Mouse (Mus musculus) neural tube, embryonic 11.5 days (tissue): ENCODE measurements at regions not wholly inside any gene's neighbourhood (a gene's known extent, or its start where the extent isn't known, plus 50 kb on each side); places are given as distances from the start of the nearest gene placed in this dataset.

Experiments
- ATAC-seq: fragments of 200-750 bp; cut with Nextera tagmentation; 2 replicates; pipeline ENCODE4 v1.8.0; 2017; ENCODE audit warnings: moderate number of reproducible peaks, mild to moderate bottlenecking, moderate TSS enrichment, moderate library complexity; ENCODE audit not compliant: insufficient read depth, low FRiP score, low TSS enrichment
- DNase-seq: peaks from one replicate; pipeline ENCODE4 v3.0.0-alpha.2; 2015; ENCODE audit warnings: low spot score
- H3K27ac ChIP-seq: fragments of 300-500 bp; sonication (generic); 2 replicates; pipeline ENCODE4 v1.5.1; 2014; ENCODE audit warnings: low read depth, mild to moderate bottlenecking, low read length
- H3K27me3 ChIP-seq: fragments of 300-500 bp; sonication (generic); 2 replicates; pipeline ENCODE4 v1.6.1; 2014; ENCODE audit warnings: mild to moderate bottlenecking, low read length, mixed read lengths; ENCODE audit not compliant: control insufficient read depth, insufficient read depth
- H3K36me3 ChIP-seq: fragments of 300-500 bp; sonication (generic); 2 replicates; pipeline ENCODE4 v1.6.1; 2014; ENCODE audit warnings: mild to moderate bottlenecking, low read length, moderate library complexity, mixed read lengths; ENCODE audit not compliant: control insufficient read depth, insufficient read depth
- H3K4me1 ChIP-seq: fragments of 300-500 bp; sonication (generic); 2 replicates; pipeline ENCODE4 v1.6.1; 2014; ENCODE audit warnings: low read length, mixed read lengths; ENCODE audit not compliant: control insufficient read depth, insufficient read depth
- H3K4me2 ChIP-seq: fragments of 300-500 bp; sonication (generic); 2 replicates; pipeline ENCODE4 v1.6.1; 2014; ENCODE audit warnings: low read depth, mild to moderate bottlenecking, moderate library complexity
- H3K4me3 ChIP-seq: fragments of 300-500 bp; sonication (generic); 2 replicates; pipeline ENCODE4 v1.5.1; 2014; ENCODE audit warnings: low read depth, low read length
- H3K9ac ChIP-seq: fragments of 300-500 bp; sonication (generic); 2 replicates; pipeline ENCODE4 v1.6.1; 2014; ENCODE audit warnings: mild to moderate bottlenecking, low read length
- H3K9me3 ChIP-seq: fragments of 300-500 bp; sonication (generic); 2 replicates; pipeline ENCODE4 v1.6.1; 2016; ENCODE audit warnings: low read length; ENCODE audit not compliant: control insufficient read depth
- WGBS: fragments of 180-500 bp; shearing (Covaris S2); extraction: QIAGEN DNeasy Blood & Tissue Kit; methylation state at CpG from one replicate; pipeline ENCODE4 v1.1.7; 2014; 5-methylcytosine and 5-hydroxymethylcytosine counted together

- no peak for DNase-seq
- H3K27ac ChIP-seq, result no peak overlapping the region
- ATAC-seq, result no peak
- no peak overlapping the region for H3K4me3 ChIP-seq
- no peaks in the 10 kb centered on the region for H3K36me3 ChIP-seq
- H3K9ac ChIP-seq, result no peak overlapping the region
- H3K4me1 ChIP-seq, result no peaks in the 10 kb centered on the region
- no peaks in the 10 kb centered on the region for H3K27me3 ChIP-seq
- no peak overlapping the region for H3K4me2 ChIP-seq
- 50% methylated on average over 1 of the region's 1 CpGs for WGBS
- H3K9me3 ChIP-seq, result no peaks in the 10 kb centered on the region
Measured at GRCm38 (mm10) chr2:12758816-12759215, 165.0 kb upstream of the Pter start.

GRCm38 (mm10) chr2:12759931-12760330 is 163.9 kb upstream of the Pter start:
- ATAC-seq, result no peak
- Histone ChIP-seq H3K4me2 (no peak overlapping the region), H3K9ac (no peak overlapping the region), H3K4me1 (no peaks in the 10 kb centered on the region), H3K27me3 (no peaks in the 10 kb centered on the region), H3K4me3 (no peak overlapping the region), H3K36me3 (no peaks in the 10 kb centered on the region), H3K9me3 (no peaks in the 10 kb centered on the region), H3K27ac (no peak overlapping the region)
- no peak for DNase-seq
- WGBS, result 91% methylated on average over 3 of the region's 3 CpGs

- Histone ChIP-seq H3K36me3 (no peaks in the 10 kb centered on the region), H3K9me3 (no peaks in the 10 kb centered on the region), H3K27ac (no peak overlapping the region), H3K27me3 (no peaks in the 10 kb centered on the region), H3K9ac (no peak overlapping the region), H3K4me3 (no peak overlapping the region), H3K4me1 (no peaks in the 10 kb centered on the region), H3K4me2 (no peak overlapping the region)
- no peak for ATAC-seq
- 82% methylated on average over 3 of the region's 3 CpGs for WGBS
- DNase-seq, result no peak
Measured at GRCm38 (mm10) chr2:12761461-12761860, 162.4 kb upstream of the Pter start.

DNA sequence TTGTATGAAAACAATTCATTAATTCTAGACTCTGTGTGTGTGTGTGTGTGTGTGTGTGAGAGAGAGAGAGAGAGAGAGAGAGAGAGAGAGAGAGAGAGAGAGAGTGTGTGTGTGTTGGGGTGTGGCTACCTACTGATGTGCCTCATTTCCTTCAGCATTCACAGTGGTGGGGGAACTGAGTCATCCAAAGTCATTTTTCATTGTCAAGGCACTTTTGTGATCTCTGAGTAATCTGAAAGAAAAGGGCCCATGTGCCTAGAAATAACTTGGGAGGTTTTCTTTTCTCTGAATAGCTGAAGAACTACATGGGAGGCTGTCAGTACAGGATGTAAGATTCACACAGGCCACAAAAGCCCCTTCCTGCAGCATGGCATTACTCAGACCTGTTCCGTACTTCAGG is 159.3 kb upstream of the Pter start:
- Histone ChIP-seq H3K27me3 (no peaks in the 10 kb centered on the region), H3K4me2 (no peak overlapping the region), H3K9me3 (no peaks in the 10 kb centered on the region), H3K4me1 (no peaks in the 10 kb centered on the region), H3K4me3 (no peak overlapping the region), H3K9ac (no peak overlapping the region), H3K36me3 (no peaks in the 10 kb centered on the region), H3K27ac (no peak overlapping the region)
- ATAC-seq (no peak), DNase-seq (no peak)
- WGBS, result 86% methylated on average over 1 of the region's 1 CpGs

- Histone ChIP-seq H3K9ac (no peak overlapping the region), H3K4me3 (no peak overlapping the region), H3K9me3 (no peaks in the 10 kb centered on the region), H3K36me3 (no peaks in the 10 kb centered on the region), H3K27ac (no peak overlapping the region), H3K4me1 (no peaks in the 10 kb centered on the region), H3K4me2 (no peak overlapping the region), H3K27me3 (no peaks in the 10 kb centered on the region)
- 89% methylated on average over 2 of the region's 2 CpGs for WGBS
- no peak for DNase-seq
- ATAC-seq, result no peak
Measured at GRCm38 (mm10) chr2:12765336-12765735, 158.5 kb upstream of the Pter start.

DNA sequence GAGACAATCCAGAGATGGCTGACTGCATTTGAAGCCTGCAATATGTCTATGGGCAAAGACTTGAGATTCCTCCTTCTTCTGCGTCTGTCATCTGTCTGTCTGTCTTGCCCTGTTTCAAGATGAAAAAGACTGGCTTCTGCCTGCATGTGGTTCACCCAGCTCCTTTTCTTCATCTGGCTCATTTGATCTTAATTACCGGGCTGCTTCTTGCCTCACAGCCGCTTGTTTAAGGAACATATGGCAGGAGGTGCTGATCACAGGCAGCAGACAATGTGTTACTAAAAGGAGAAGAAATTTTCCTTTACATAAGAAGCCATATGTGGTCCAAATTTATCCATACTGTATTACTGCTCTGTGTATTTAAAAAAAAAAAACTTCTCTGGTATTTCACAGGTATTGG is 147.0 kb upstream of the Pter start:
- Histone ChIP-seq H3K9me3 (no peaks in the 10 kb centered on the region), H3K27me3 (no peaks in the 10 kb centered on the region), H3K36me3 (no peaks in the 10 kb centered on the region), H3K4me3 (no peak overlapping the region), H3K27ac (no peak overlapping the region), H3K4me1 (no peaks in the 10 kb centered on the region), H3K4me2 (no peak overlapping the region), H3K9ac (no peak overlapping the region)
- DNase-seq, result no peak
- whole genome bisulfite sequencing, result 47% methylated on average over 3 of the region's 3 CpGs
- no peak for ATAC-seq

GRCm38 (mm10) chr2:12777696-12778095 is 146.1 kb upstream of the Pter start:
- H3K27me3 ChIP-seq, result no peaks in the 10 kb centered on the region
- no peaks in the 10 kb centered on the region for H3K9me3 ChIP-seq
- no peak overlapping the region for H3K4me2 ChIP-seq
- ATAC-seq, result no peak
- 59% methylated on average over 2 of the region's 2 CpGs for WGBS
- H3K36me3 ChIP-seq, result no peaks in the 10 kb centered on the region
- no peak overlapping the region for H3K4me3 ChIP-seq
- H3K4me1 ChIP-seq, result no peaks in the 10 kb centered on the region
- no peak overlapping the region for H3K9ac ChIP-seq
- H3K27ac ChIP-seq, result no peak overlapping the region
- no peak for DNase-seq

DNA sequence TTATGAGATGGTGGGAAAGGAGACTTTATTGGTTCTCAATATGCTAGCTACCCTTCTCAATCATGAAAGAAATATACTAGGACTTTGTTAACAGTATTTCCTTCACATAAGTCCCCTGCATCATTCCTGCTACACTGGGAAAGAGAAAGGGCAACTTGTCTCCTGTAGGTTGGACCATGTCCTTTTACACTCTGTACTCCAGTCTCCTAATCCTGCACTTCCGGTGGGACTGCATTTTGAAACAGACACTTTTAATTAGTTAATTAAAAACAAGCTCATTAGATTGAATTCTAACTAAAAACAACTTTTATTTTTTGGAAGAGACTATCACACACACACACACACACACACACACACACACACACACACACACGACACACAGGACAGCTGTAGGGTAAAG is 131.2 kb upstream of the Pter start:
- Histone ChIP-seq H3K4me3 (no peak overlapping the region), H3K9ac (no peak overlapping the region), H3K27ac (no peak overlapping the region), H3K4me2 (no peak overlapping the region), H3K36me3 (no peaks in the 10 kb centered on the region), H3K27me3 (no peaks in the 10 kb centered on the region), H3K4me1 (no peaks in the 10 kb centered on the region), H3K9me3 (no peaks in the 10 kb centered on the region)
- WGBS, result 81% methylated on average over 2 of the region's 2 CpGs
- no peak for ATAC-seq
- DNase-seq, result no peak

- Histone ChIP-seq H3K9ac (no peak overlapping the region), H3K27ac (no peak overlapping the region), H3K36me3 (no peaks in the 10 kb centered on the region), H3K4me1 (no peaks in the 10 kb centered on the region), H3K4me2 (no peak overlapping the region), H3K4me3 (no peak overlapping the region), H3K27me3 (no peaks in the 10 kb centered on the region), H3K9me3 (no peaks in the 10 kb centered on the region)
- DNase-seq (no peak), ATAC-seq (no peak)
- 77% methylated on average over 1 of the region's 1 CpGs for WGBS
Measured at GRCm38 (mm10) chr2:12797615-12798169, 126.1 kb upstream of the Pter start.
